Mouse (Mus musculus) hindbrain, postnatal 0 days (tissue): ENCODE measurements around the gene Hal. TPM values are rescaled to one million over a fixed set of nuclear protein-coding genes. Genes with fewer than 3 reads are reported as not detected.
"Not testable (repeated sequence)": the region's sequence is repeated elsewhere in the genome, so short reads cannot be mapped to it uniquely, and the experiment has no call there.

Experiments used
- ATAC-seq: fragments of 200-750 bp; cut with Nextera tagmentation; 2 replicates; pipeline ENCODE4 v1.8.0; 2017; ENCODE audit warnings: mild to moderate bottlenecking, moderate TSS enrichment, moderate library complexity
- DNase-seq: peaks from one replicate; pipeline ENCODE4 v3.0.0-alpha.2; 2015; ENCODE audit warnings: low spot score
- H3K27ac ChIP-seq: fragments of 300-500 bp; sonication (generic); 2 replicates; pipeline ENCODE4 v1.5.1; 2014; ENCODE audit warnings: mild to moderate bottlenecking
- H3K27me3 ChIP-seq: fragments of 300-500 bp; sonication (generic); 2 replicates; pipeline ENCODE4 v1.6.1; 2014; ENCODE audit warnings: low read length, mixed read lengths; ENCODE audit not compliant: insufficient read depth
- H3K36me3 ChIP-seq: fragments of 300-500 bp; sonication (generic); 2 replicates; pipeline ENCODE4 v1.6.1; 2014; ENCODE audit warnings: low read length, mixed read lengths; ENCODE audit not compliant: insufficient read depth
- H3K4me1 ChIP-seq: fragments of 300-500 bp; sonication (generic); 2 replicates; pipeline ENCODE4 v1.6.1; 2014; ENCODE audit warnings: antibody characterized with exemption, low read length, mixed read lengths; ENCODE audit not compliant: insufficient read depth
- H3K4me2 ChIP-seq: fragments of 300-500 bp; sonication (generic); 2 replicates; pipeline ENCODE4 v1.6.1; 2014; ENCODE audit warnings: low read depth, mild to moderate bottlenecking, low read length, moderate library complexity, mixed read lengths
- H3K4me3 ChIP-seq: fragments of 300-500 bp; sonication (generic); 2 replicates; pipeline ENCODE4 v1.5.1; 2014; ENCODE audit warnings: low read length
- H3K9ac ChIP-seq: fragments of 300-500 bp; sonication (generic); replicated peaks from 2 replicates; pipeline ENCODE4 v1.6.1; 2014; ENCODE audit warnings: mild to moderate bottlenecking, low read length, moderate library complexity, mixed read lengths
- H3K9me3 ChIP-seq: fragments of 300-500 bp; sonication (generic); 2 replicates; pipeline ENCODE4 v1.6.1; 2016; ENCODE audit warnings: low read length, mixed read lengths
- CTCF ChIP-seq: IDR thresholded peaks from 2 replicates; pipeline ENCODE4 v1.5.1; 2016; ENCODE audit warnings: antibody characterized with exemption, control low read depth, low read depth
- WGBS: fragments of 180-500 bp; shearing (Covaris S2); extraction: QIAGEN DNeasy Blood & Tissue Kit; methylation state at CpG from one replicate; pipeline ENCODE4 v1.1.7; 2014; 5-methylcytosine and 5-hydroxymethylcytosine counted together
- polyA plus RNA-seq: library from polyadenylated mRNA; unstranded; fragments of >200 nt; fragmentation: Nextera tagmentation; extraction: Ambion mirVana; gene quantifications from 2 replicates; pipeline ENCODE4 v1.2.1, GENCODE M21; 2015
- total RNA-seq: library from RNA; depleted of rRNA; stranded (reverse); fragments of >200 nt; gene quantifications from 2 replicates; pipeline ENCODE4 v1.2.3, GENCODE M21; 2014; rRNA removed

The Hal gene
- total and polyA plus RNA-seq, 2 experiments from 2014 or later = 0.29 TPM; not detected in 1

- Histone ChIP-seq H3K36me3 (no peaks in the 10 kb centered on the region), H3K4me2 (no peak overlapping the region), H3K4me1 (no peaks in the 10 kb centered on the region), H3K9me3 (no peaks in the 10 kb centered on the region), H3K9ac (no peak overlapping the region), H3K27ac (no peak overlapping the region), H3K27me3 (no peaks in the 10 kb centered on the region), H3K4me3 (no peak overlapping the region)
- ATAC-seq = no peak
- WGBS = 88% methylated on average over 8 of the region's 8 CpGs
- no peak for DNase-seq
- no peak for TF ChIP-seq CTCF
These were observed 64.0 kb downstream of the Hal start for GRCm38 (mm10) chr10:93552596-93552995.

GRCm38 (mm10) chr10:93557971-93558370, 69.4 kb downstream of the Hal start:
- not testable (repeated sequence) for H3K4me2 ChIP-seq, H3K9ac ChIP-seq, ATAC-seq, H3K27ac ChIP-seq, H3K4me1 ChIP-seq, H3K9me3 ChIP-seq, H3K27me3 ChIP-seq, H3K36me3 ChIP-seq, H3K4me3 ChIP-seq, DNase-seq
- WGBS = 78% methylated on average over 2 of the region's 2 CpGs

- no peak overlapping the region for H3K4me3 ChIP-seq
- H3K4me1 ChIP-seq = no peaks in the 10 kb centered on the region
- ATAC-seq = no peak
- no peak overlapping the region for H3K27ac ChIP-seq
- no peak for DNase-seq
- TF ChIP-seq CTCF = no peak
- H3K36me3 ChIP-seq = no peaks in the 10 kb centered on the region
- no peak overlapping the region for H3K4me2 ChIP-seq
- 65% methylated on average over 9 of the region's 9 CpGs for WGBS
- H3K27me3 ChIP-seq = no peaks in the 10 kb centered on the region
- no peaks in the 10 kb centered on the region for H3K9me3 ChIP-seq
- no peak overlapping the region for H3K9ac ChIP-seq
These were observed 71.2 kb downstream of the Hal start for GRCm38 (mm10) chr10:93559786-93560185.

GRCm38 (mm10) chr10:93564518-93565090, 76.0 kb downstream of the Hal start:
- Histone ChIP-seq H3K36me3 (no peaks in the 10 kb centered on the region), H3K27me3 (no peaks in the 10 kb centered on the region), H3K4me2 (no peak overlapping the region), H3K4me1 (no peaks in the 10 kb centered on the region), H3K9ac (no peak overlapping the region), H3K4me3 (no peak overlapping the region), H3K9me3 (no peaks in the 10 kb centered on the region), H3K27ac (no peak overlapping the region)
- TF ChIP-seq CTCF = no peak
- WGBS = 89% methylated on average over 14 of the region's 14 CpGs
- ATAC-seq = no peak
- DNase-seq = no peak

GRCm38 (mm10) chr10:93567066-93567465, 78.5 kb downstream of the Hal start:
- H3K4me2 ChIP-seq = no peak overlapping the region
- WGBS = 84% methylated on average over 10 of the region's 10 CpGs
- H3K9me3 ChIP-seq = no peaks in the 10 kb centered on the region
- H3K9ac ChIP-seq = no peak overlapping the region
- no peak overlapping the region for H3K4me3 ChIP-seq
- no peaks in the 10 kb centered on the region for H3K27me3 ChIP-seq
- no peak overlapping the region for H3K27ac ChIP-seq
- H3K4me1 ChIP-seq = no peaks in the 10 kb centered on the region
- no peaks in the 10 kb centered on the region for H3K36me3 ChIP-seq
- TF ChIP-seq CTCF = no peak
- ATAC-seq = no peak
- no peak for DNase-seq

GRCm38 (mm10) chr10:93567841-93568566, 79.4 kb downstream of the Hal start:
- Histone ChIP-seq H3K36me3 (no peaks in the 10 kb centered on the region), H3K9me3 (no peaks in the 10 kb centered on the region), H3K4me2 (no peak overlapping the region), H3K9ac (no peak overlapping the region), H3K4me1 (no peaks in the 10 kb centered on the region), H3K4me3 (no peak overlapping the region), H3K27me3 (no peaks in the 10 kb centered on the region), H3K27ac (no peak overlapping the region)
- DNase-seq (no peak), ATAC-seq (no peak)
- no peak for TF ChIP-seq CTCF
- 92% methylated on average over 11 of the region's 11 CpGs for WGBS

- Histone ChIP-seq H3K4me3 (no peak overlapping the region), H3K4me1 (no peaks in the 10 kb centered on the region), H3K9me3 (no peaks in the 10 kb centered on the region), H3K4me2 (no peak overlapping the region), H3K27me3 (no peaks in the 10 kb centered on the region), H3K36me3 (no peaks in the 10 kb centered on the region), H3K9ac (no peak overlapping the region), H3K27ac (no peak overlapping the region)
- no peak for ATAC-seq
- 86% methylated on average over 6 of the region's 6 CpGs for WGBS
- DNase-seq = no peak
- TF ChIP-seq CTCF = no peak
These were observed 80.1 kb downstream of the Hal start for GRCm38 (mm10) chr10:93568671-93569070.

Other genes starting within 250 kb of the Hal start
- 7.6 and 9.5 TPM in 2 replicates for gene Elk3, start 177.6 kb upstream of the Hal start, total RNA-seq
- gene Elk3, start 177.6 kb upstream of the Hal start, polyA plus RNA-seq = 6.2 and 7.1 TPM in 2 replicates
- gene Lta4h, start 35.4 kb upstream of the Hal start, total RNA-seq = 38.5 and 69.2 TPM in 2 replicates
- gene Lta4h, start 35.4 kb upstream of the Hal start, polyA plus RNA-seq = 86.6 and 87.4 TPM in 2 replicates
- gene Amdhd1, start 51.3 kb downstream of the Hal start, total RNA-seq = 0.16 TPM in 1 of 2 replicates, not detected in the other
- gene Amdhd1, start 51.3 kb downstream of the Hal start, polyA plus RNA-seq = 0.15 TPM in 1 of 2 replicates, not detected in the other
- gene Ccdc38, start 51.9 kb downstream of the Hal start, total RNA-seq = not detected in 2 replicates
- 0.41 and 0.53 TPM in 2 replicates for gene Ccdc38, start 51.9 kb downstream of the Hal start, polyA plus RNA-seq
- 20.1 and 26.2 TPM in 2 replicates for gene Snrpf, start 100.9 kb downstream of the Hal start, total RNA-seq
- gene Snrpf, start 100.9 kb downstream of the Hal start, polyA plus RNA-seq = 65.2 and 65.8 TPM in 2 replicates
- gene Ntn4, start 151.9 kb downstream of the Hal start, total RNA-seq = 13.1 and 26.4 TPM in 2 replicates
- gene Ntn4, start 151.9 kb downstream of the Hal start, polyA plus RNA-seq = 0.99 and 1.2 TPM in 2 replicates